Mouse (Mus musculus) forebrain, embryonic 11.5 days (tissue): ENCODE data around the gene Snf8. TPM values are rescaled to one million over a fixed set of nuclear protein-coding genes. Genes with fewer than 3 reads are reported as not detected.
A peak's percentile ranks its signal among the peaks of the same experiment; 100 is the strongest.

Experiments used
- ATAC-seq: fragments of 200-750 bp; cut with Nextera tagmentation; replicated peaks from 2 replicates; pipeline ENCODE4 v1.8.0; 2017; ENCODE audit warnings: moderate TSS enrichment; ENCODE audit not compliant: low FRiP score
- DNase-seq: peaks from one replicate; pipeline ENCODE4 v3.0.0-alpha.2; 2017; ENCODE audit warnings: low spot score
- H3K27ac ChIP-seq: fragments of 300-500 bp; sonication (generic); 2 replicates; pipeline ENCODE4 v1.5.1; 2014; ENCODE audit warnings: low read depth, low read length
- H3K27me3 ChIP-seq: fragments of 300-500 bp; sonication (generic); 2 replicates; pipeline ENCODE4 v1.6.1; 2014; ENCODE audit warnings: mild to moderate bottlenecking, low read length, mixed read lengths; ENCODE audit not compliant: control insufficient read depth, insufficient read depth
- H3K36me3 ChIP-seq: fragments of 300-500 bp; sonication (generic); 2 replicates; pipeline ENCODE4 v1.6.1; 2014; ENCODE audit warnings: mild to moderate bottlenecking, low read length, moderate library complexity, mixed read lengths; ENCODE audit not compliant: control insufficient read depth, insufficient read depth
- H3K4me1 ChIP-seq: fragments of 300-500 bp; sonication (generic); replicated peaks from 2 replicates; pipeline ENCODE4 v1.6.1; 2014; ENCODE audit warnings: low read length, mixed read lengths; ENCODE audit not compliant: control insufficient read depth, insufficient read depth
- H3K4me2 ChIP-seq: fragments of 300-500 bp; sonication (generic); 2 replicates; pipeline ENCODE4 v1.6.1; 2014; ENCODE audit warnings: low read depth, mild to moderate bottlenecking, low read length, moderate library complexity, mixed read lengths; ENCODE audit not compliant: severe bottlenecking
- H3K4me3 ChIP-seq: fragments of 300-500 bp; sonication (generic); 2 replicates; pipeline ENCODE4 v1.5.1; 2014; ENCODE audit warnings: low read depth, low read length
- H3K9ac ChIP-seq: fragments of 300-500 bp; sonication (generic); 2 replicates; pipeline ENCODE4 v1.6.1; 2014; ENCODE audit warnings: low read length
- H3K9me3 ChIP-seq: fragments of 300-500 bp; sonication (generic); 2 replicates; pipeline ENCODE4 v1.6.1; 2016; ENCODE audit warnings: low read length, mixed read lengths; ENCODE audit not compliant: control insufficient read depth
- WGBS: fragments of 180-500 bp; shearing (Covaris S2); extraction: QIAGEN DNeasy Blood & Tissue Kit; methylation state at CpG from one replicate; pipeline ENCODE4 v1.1.7; 2014; 5-methylcytosine and 5-hydroxymethylcytosine counted together
- polyA plus RNA-seq: library from polyadenylated mRNA; unstranded; fragments of >200 nt; fragmentation: Nextera tagmentation; extraction: Ambion mirVana; gene quantifications from 2 replicates; pipeline ENCODE4 v1.2.1, GENCODE M21; 2014

The Snf8 gene
- polyA plus RNA-seq, 1 experiment from 2014 or later, result 39.4 TPM

DNA sequence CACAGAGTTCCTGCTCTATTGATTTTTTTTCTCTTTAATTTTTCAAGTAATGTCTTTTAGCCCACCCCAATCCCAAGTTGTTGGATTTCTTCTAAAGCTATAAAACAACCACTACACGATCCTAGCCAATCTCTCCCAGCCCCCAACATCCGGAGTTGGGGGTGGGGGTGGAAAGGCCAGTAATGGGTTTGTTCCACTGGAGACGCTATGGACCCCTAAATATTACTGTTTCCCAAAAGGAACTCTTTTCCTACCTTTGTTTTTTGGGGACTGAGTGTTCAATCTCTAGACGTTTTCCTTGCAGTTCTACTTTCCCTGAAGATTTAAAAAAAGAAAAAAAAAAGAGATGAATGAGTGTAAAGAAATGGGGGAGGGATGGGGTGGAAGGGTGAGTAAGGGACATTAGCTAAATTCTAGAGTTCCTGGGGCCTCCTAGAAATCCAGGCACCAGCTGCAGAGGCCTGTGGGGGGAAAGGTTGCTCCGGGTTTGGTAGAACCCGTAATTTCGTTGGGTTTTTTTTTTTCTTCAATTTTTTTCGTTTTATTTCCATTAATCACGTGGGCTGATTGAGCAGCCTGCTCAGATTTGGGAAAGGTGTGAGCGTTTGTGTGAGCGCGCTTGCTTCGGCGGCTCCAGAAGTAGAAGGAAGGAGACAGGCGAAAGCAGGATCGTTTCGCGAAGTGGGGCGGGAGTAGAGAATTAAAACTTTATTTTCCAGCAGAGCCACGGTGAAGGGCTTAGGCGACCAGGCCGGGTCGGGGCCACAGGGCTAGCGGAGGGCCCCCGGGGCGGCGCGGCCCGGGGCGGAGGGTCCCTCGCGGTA is 30.5 kb upstream of the Snf8 start:
- H3K4me3 ChIP-seq, result peak overlapping the region; percentile 97
- peak overlapping the region; percentile 99 for H3K9ac ChIP-seq
- H3K27me3 ChIP-seq, result no peaks in the 10 kb centered on the region
- DNase-seq, result no peak
- H3K4me1 ChIP-seq, result peaks cover 7% of the 10 kb centered on the region; the same call in 1 of the 2 replicates
- H3K27ac ChIP-seq, result peak overlapping the region; percentile 99
- ATAC-seq, result no peak
- no peaks in the 10 kb centered on the region for H3K9me3 ChIP-seq
- WGBS, result under 1% methylated on average over 25 of the region's 32 CpGs
- peak overlapping the region; percentile 94 for H3K4me2 ChIP-seq
- H3K36me3 ChIP-seq, result no peaks in the 10 kb centered on the region

DNA sequence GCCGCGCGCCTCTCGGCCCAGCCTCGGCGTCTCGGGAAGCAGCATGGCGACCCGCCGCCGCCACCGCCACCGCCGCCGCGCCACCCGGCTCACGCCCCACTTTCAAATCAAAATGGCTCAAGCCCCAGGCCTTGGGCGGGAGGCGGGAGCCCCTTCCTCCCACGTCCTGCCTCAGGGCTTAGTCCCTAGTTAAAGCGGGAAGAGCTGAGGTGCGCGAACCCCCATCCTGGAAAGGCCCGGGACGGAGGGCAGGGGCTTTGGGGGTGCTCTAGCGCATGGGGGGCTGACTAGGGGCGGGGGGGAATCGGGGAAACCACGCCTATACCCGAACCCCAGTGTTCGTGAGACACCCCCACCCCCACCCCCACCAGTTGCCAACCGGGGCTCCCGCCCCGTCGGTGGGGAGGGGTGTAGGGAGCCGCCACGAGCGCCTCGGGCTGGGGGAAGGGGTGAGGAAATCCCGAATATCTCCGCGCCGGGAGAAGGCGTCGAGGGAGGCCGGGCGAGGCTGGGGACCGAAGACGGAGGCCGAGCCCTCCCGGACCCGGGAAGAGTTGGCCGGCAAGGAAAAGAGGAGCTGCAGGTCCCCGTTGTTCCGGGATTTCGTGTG is 29.8 kb upstream of the Snf8 start:
- 0 out of 2 replicates have a peak, but pooled peaks have one; percentile 6 for ATAC-seq
- 1% methylated on average over 56 of the region's 57 CpGs for WGBS
- H3K4me1 ChIP-seq, result peaks cover 7% of the 10 kb centered on the region; the same call in 1 of the 2 replicates

DNA sequence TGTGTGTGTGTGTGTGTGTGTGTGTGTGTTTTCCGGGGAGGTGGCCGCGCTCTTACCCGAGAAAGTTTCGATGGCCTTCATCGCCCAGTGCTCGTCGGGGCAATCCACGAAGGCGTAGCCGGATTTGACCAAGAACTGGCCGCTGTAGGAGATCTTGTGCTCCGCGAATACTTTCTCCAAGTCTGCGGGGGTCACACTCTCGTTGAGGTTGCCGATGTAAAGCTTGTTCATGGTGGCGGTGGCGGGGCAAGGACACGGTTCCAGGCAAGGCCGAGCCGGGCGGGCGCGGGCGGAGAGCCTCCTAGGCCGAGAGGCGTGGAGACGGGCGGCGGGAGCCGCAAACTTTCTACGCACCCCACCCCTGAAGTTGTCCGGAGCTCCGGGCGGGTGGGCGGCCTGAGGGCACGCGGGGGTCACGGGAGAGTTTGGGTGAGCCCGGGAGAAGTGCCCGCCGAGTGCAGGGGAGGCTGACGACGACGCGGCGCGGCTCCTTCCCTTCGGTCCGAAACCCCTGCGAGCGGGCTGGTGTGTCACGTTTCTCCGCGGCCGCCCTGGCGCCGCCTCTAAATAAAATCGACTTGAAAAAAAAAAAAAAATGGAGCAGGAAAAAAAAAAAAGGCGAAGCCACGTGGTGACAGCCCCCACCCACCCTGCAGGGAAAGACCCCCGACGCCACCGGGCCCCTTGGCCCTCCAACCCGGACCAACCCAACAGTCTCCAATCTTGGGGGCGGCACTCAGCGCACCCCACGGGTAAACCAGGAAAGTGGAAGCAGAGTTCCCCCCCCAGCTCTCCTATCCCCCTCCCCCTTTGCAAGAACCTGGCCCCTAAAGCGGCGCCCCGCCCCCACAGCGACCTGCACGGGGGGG is 29.0 kb upstream of the Snf8 start, which contains the start of gene Igf2bp1:
Gene Igf2bp1, minus strand, starts transcription at position 538 of the 869 bp plus-strand sequence.
- peak within 1 kb of the TSS; percentile 94 for H3K4me2 ChIP-seq
- no peaks in the 10 kb centered on the region for H3K27me3 ChIP-seq
- H3K4me3 ChIP-seq, result peak within 1 kb of the TSS; percentile 97
- H3K9ac ChIP-seq, result peak within 1 kb of the TSS; percentile 99
- H3K36me3 ChIP-seq, result no peaks in the 10 kb centered on the region
- WGBS, result under 1% methylated on average over 68 of the region's 74 CpGs
- ATAC-seq (peak; percentile 71), DNase-seq (peak; percentile 91)
- no peaks in the 10 kb centered on the region for H3K9me3 ChIP-seq
- peak within 1 kb of the TSS; percentile 99 for H3K27ac ChIP-seq
- peaks cover 7% of the 10 kb centered on the region; the same call in 1 of the 2 replicates for H3K4me1 ChIP-seq

More for the DNA sequence above, 29.8 kb upstream of the Snf8 start:
- Histone ChIP-seq H3K4me3 (peak overlapping the region; percentile 97), H3K4me2 (peak overlapping the region; percentile 94), H3K36me3 (no peaks in the 10 kb centered on the region), H3K9ac (peak overlapping the region; percentile 99), H3K27ac (peak overlapping the region; percentile 99), H3K27me3 (no peaks in the 10 kb centered on the region), H3K9me3 (no peaks in the 10 kb centered on the region)
- DNase-seq, result peak; percentile 84

DNA sequence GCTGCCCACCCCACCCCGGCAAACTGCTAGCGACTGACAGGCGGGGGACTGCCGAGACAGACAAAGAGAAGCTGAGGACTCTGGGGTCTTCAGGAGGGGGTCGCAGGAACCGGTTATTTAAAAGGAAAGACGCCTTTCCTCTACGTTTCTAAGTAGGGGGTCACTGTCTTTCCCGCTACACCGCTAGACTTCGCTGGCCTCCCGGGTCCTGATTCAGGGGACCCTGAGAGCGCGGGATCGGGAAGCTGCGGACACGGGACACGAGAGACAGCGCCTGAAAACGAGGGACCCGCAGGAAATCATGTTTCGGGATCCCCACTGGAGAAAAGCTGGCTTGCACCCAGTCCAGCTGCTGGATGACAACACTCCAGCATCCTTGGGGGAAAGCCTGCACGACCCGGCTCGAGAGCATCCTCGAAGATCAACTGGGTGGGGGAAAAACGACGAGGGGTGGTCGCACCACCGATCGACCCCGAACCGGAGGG is 28.3 kb upstream of the Snf8 start:
- H3K9me3 ChIP-seq, result no peaks in the 10 kb centered on the region
- H3K36me3 ChIP-seq, result no peaks in the 10 kb centered on the region
- peak overlapping the region; percentile 99 for H3K27ac ChIP-seq
- H3K27me3 ChIP-seq, result no peaks in the 10 kb centered on the region
- H3K4me2 ChIP-seq, result peak overlapping the region; percentile 94
- peak overlapping the region; percentile 97 for H3K4me3 ChIP-seq
- ATAC-seq (peak; percentile 54), DNase-seq (no peak)
- peak overlapping the region; percentile 99 for H3K9ac ChIP-seq
- H3K4me1 ChIP-seq, result peaks cover 7% of the 10 kb centered on the region; the same call in 1 of the 2 replicates
- under 1% methylated on average over 33 of the region's 33 CpGs for WGBS

DNA sequence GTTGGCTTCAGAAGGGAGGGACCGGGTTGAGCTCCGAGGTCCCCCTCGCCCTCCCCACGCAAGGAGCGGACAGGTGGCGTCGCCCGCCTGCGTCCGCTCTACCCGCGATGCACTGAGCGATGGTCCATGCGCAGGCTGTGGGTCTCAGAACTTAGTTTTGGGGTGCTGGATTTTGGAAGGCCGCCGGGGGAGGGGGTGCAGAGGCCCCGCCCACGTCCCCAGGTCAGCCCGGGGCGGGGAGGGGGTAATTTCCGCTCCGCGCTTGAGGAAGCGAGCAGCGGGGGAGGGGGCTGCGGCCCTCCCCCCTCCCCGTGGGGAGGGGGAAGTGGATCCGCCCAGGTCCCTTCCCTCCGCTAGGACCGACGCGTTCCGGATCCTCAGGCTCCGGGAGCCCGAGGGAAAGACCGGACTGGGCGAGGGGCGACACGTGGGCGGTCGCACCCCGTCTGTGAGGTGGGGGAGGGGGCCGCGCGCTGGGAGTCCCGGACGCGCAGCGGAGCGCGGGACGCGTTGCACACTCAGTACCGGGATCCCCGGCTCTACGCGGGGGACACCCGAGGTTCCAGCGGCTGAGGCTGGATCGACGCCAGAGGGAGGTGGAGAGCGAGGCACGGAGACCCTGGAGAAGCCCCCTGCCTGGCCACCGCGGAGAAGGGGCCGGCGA is 27.7 kb upstream of the Snf8 start:
- H3K27ac ChIP-seq, result peak overlapping the region; percentile 99
- peaks cover 5% of the 10 kb centered on the region; the same call in 1 of the 2 replicates for H3K4me1 ChIP-seq
- peak overlapping the region; percentile 99 for H3K9ac ChIP-seq
- H3K4me2 ChIP-seq, result peak overlapping the region; percentile 94
- H3K27me3 ChIP-seq, result no peaks in the 10 kb centered on the region
- H3K9me3 ChIP-seq, result no peaks in the 10 kb centered on the region
- H3K4me3 ChIP-seq, result peak overlapping the region; percentile 97
- WGBS, result under 1% methylated on average over 60 of the region's 67 CpGs
- DNase-seq (peak; percentile 93), ATAC-seq (peak; percentile 87)
- no peaks in the 10 kb centered on the region for H3K36me3 ChIP-seq

DNA sequence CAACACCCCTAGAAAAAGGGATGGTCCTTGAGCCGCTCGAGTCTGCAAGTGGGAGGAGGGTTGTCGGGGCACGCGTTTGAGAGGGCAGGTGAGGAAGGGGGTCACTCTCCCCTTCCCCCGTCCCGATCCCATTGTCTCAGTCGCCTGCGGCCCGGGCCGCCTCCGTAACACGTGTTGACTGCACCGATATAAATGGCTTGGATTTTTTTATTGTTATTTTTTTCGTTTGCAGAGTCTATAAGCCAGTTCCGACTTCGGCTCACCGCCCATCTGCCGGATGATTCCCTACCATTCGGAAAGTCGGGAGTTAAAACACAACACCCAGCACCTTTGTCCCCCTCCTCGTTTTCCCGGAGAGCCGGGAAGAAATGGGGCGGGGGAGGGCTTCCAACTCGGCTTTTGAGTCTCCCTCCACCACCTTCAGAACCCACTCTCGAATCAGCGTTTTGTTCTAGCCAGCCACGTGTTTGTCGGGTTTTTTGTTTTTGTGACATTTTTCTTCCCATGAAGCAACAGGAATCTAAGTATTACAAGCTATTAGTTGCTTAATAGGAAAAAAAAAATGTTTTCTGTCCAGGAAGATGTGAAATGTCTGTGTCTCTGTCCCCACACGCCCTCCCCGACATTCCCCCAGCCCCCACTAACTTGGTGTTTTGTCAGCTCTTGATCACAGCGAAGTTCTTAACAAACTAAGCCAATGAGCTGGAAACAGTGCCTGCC is 27.0 kb upstream of the Snf8 start:
- ATAC-seq, result no peak
- DNase-seq, result peak; percentile 79
- Histone ChIP-seq H3K9me3 (no peaks in the 10 kb centered on the region), H3K4me2 (peak overlapping the region; percentile 94), H3K9ac (peak overlapping the region; percentile 99), H3K4me3 (peak overlapping the region; percentile 97), H3K4me1 (peaks cover 3% of the 10 kb centered on the region; the same call in 1 of the 2 replicates), H3K36me3 (no peaks in the 10 kb centered on the region), H3K27me3 (no peaks in the 10 kb centered on the region), H3K27ac (peak overlapping the region; percentile 99)
- under 1% methylated on average over 33 of the region's 33 CpGs for WGBS

DNA sequence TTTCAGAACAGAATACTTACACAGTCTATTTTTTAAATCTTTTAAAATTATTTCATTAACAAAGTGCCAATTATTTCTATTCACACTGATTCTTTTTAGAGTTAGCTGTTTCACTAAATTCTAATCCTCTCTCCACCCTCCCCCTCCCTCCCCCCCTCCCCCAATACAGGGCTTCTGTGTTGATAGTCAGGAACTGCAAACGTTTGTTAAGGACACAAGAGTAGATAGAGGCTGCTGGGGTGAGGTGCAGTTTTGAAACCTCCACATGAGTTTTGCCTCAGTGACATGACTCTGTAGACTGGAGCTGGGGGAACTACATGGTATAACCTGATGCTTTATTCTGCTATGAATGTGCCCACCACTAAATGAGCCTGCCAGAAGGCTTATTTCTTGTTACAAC is 25.9 kb upstream of the Snf8 start:
- no peak overlapping the region for H3K9ac ChIP-seq
- 0% methylated on average over 1 of the region's 1 CpGs for WGBS
- DNase-seq, result no peak

More for the DNA sequence above, 25.9 kb upstream of the Snf8 start:
- H3K36me3 ChIP-seq, result no peaks in the 10 kb centered on the region
- H3K4me1 ChIP-seq, result peaks cover 6% of the 10 kb centered on the region; the same call in 1 of the 2 replicates
- ATAC-seq, result no peak
- H3K9me3 ChIP-seq, result no peaks in the 10 kb centered on the region
- no peak overlapping the region for H3K4me3 ChIP-seq
- no peak overlapping the region; the same call in 1 of the 2 replicates for H3K27ac ChIP-seq
- H3K27me3 ChIP-seq, result no peaks in the 10 kb centered on the region
- no peak overlapping the region for H3K4me2 ChIP-seq
